Mouse (Mus musculus) embryonic facial prominence, embryonic 12.5 days (tissue): ENCODE results near the gene Gm19965. TPM values are rescaled to one million over a fixed set of nuclear protein-coding genes. Genes with fewer than 3 reads are reported as not detected.

Source experiments
- ATAC-seq: fragments of 200-750 bp; cut with Nextera tagmentation; 2 replicates; pipeline ENCODE4 v1.8.0; 2017; ENCODE audit not compliant: insufficient number of reproducible peaks, insufficient read depth, low FRiP score, low TSS enrichment
- H3K27ac ChIP-seq: fragments of 300-500 bp; sonication (generic); 2 replicates; pipeline ENCODE4 v1.5.1; 2016; ENCODE audit warnings: mild to moderate bottlenecking
- H3K27me3 ChIP-seq: fragments of 300-500 bp; sonication (generic); 2 replicates; pipeline ENCODE4 v1.6.1; 2016; ENCODE audit warnings: mild to moderate bottlenecking, moderate library complexity
- H3K36me3 ChIP-seq: fragments of 300-500 bp; sonication (generic); 2 replicates; pipeline ENCODE4 v1.6.1; 2016; ENCODE audit warnings: mild to moderate bottlenecking
- H3K4me1 ChIP-seq: fragments of 300-500 bp; sonication (generic); 2 replicates; pipeline ENCODE4 v1.6.1; 2016
- H3K4me2 ChIP-seq: fragments of 300-500 bp; sonication (generic); replicated peaks from 2 replicates; pipeline ENCODE4 v1.6.1; 2016; ENCODE audit warnings: mild to moderate bottlenecking, moderate library complexity
- H3K4me3 ChIP-seq: fragments of 300-500 bp; sonication (generic); 2 replicates; pipeline ENCODE4 v1.5.1; 2016; ENCODE audit warnings: mild to moderate bottlenecking
- H3K9ac ChIP-seq: fragments of 300-500 bp; sonication (generic); 2 replicates; pipeline ENCODE4 v1.6.1; 2016; ENCODE audit warnings: mild to moderate bottlenecking, moderate library complexity
- H3K9me3 ChIP-seq: fragments of 300-500 bp; sonication (generic); 2 replicates; pipeline ENCODE4 v1.6.1; 2016; ENCODE audit warnings: mild to moderate bottlenecking, moderate library complexity
- WGBS: fragments of 180-500 bp; shearing (Covaris S2); methylation state at CpG from one replicate; pipeline ENCODE4 v1.1.7; 2016; 5-methylcytosine and 5-hydroxymethylcytosine counted together
- polyA plus RNA-seq: library from polyadenylated mRNA; unstranded; fragments of >200 nt; fragmentation: Nextera tagmentation; extraction: Ambion mirVana; gene quantifications from 2 replicates; pipeline ENCODE4 v1.2.1, GENCODE M21; 2016

The Gm19965 gene
- not detected in 2 replicates for polyA plus RNA-seq

GRCm38 (mm10) chr1:116802683-116803082 lies at the start of gene Gm19965:
Gene Gm19965 (plus strand): TSS chr1:116802983.
- no peak within 1 kb of the TSS for H3K27ac ChIP-seq
- H3K36me3 ChIP-seq = no peaks in the 10 kb centered on the region
- no peak within 1 kb of the TSS for H3K4me3 ChIP-seq
- no peak within 1 kb of the TSS for H3K4me2 ChIP-seq
- no peak for ATAC-seq
- 78% methylated on average over 3 of the region's 3 CpGs for WGBS
- no peak within 1 kb of the TSS for H3K9ac ChIP-seq
- H3K9me3 ChIP-seq = no peaks in the 10 kb centered on the region
- no peaks in the 10 kb centered on the region for H3K27me3 ChIP-seq
- H3K4me1 ChIP-seq = no peaks in the 10 kb centered on the region

GRCm38 (mm10) chr1:116782471-116782989 lies 20.3 kb upstream of the Gm19965 start:
- no peaks in the 10 kb centered on the region for H3K4me1 ChIP-seq
- no peak overlapping the region for H3K27ac ChIP-seq
- 92% methylated on average over 8 of the region's 8 CpGs for WGBS
- no peaks in the 10 kb centered on the region for H3K36me3 ChIP-seq
- no peaks in the 10 kb centered on the region for H3K27me3 ChIP-seq
- no peaks in the 10 kb centered on the region for H3K9me3 ChIP-seq
- no peak overlapping the region for H3K4me3 ChIP-seq
- no peak overlapping the region for H3K4me2 ChIP-seq
- no peak overlapping the region for H3K9ac ChIP-seq
- no peak for ATAC-seq
